Mouse (Mus musculus) forebrain, embryonic 15.5 days (tissue): ENCODE data around the gene B3galt5. TPM values are rescaled to one million over a fixed set of nuclear protein-coding genes. Genes with fewer than 3 reads are reported as not detected.

Experiments
- ATAC-seq: fragments of 200-750 bp; cut with Nextera tagmentation; replicated peaks from 2 replicates; pipeline ENCODE4 v1.8.0; 2017; ENCODE audit warnings: mild to moderate bottlenecking, moderate TSS enrichment, moderate library complexity
- H3K27ac ChIP-seq: fragments of 300-500 bp; sonication (generic); replicated peaks from 2 replicates; pipeline ENCODE4 v1.5.1; 2015; ENCODE audit warnings: mild to moderate bottlenecking, inconsistent platforms
- H3K27me3 ChIP-seq: fragments of 300-500 bp; sonication (generic); 2 replicates; pipeline ENCODE4 v1.6.1; 2015; ENCODE audit warnings: inconsistent platforms
- H3K36me3 ChIP-seq: fragments of 300-500 bp; sonication (generic); 2 replicates; pipeline ENCODE4 v1.6.1; 2015; ENCODE audit warnings: mild to moderate bottlenecking, inconsistent platforms
- H3K4me1 ChIP-seq: fragments of 300-500 bp; sonication (generic); 2 replicates; pipeline ENCODE4 v1.6.1; 2015; ENCODE audit warnings: inconsistent platforms
- H3K4me2 ChIP-seq: fragments of 300-500 bp; sonication (generic); replicated peaks from 2 replicates; pipeline ENCODE4 v1.6.1; 2015; ENCODE audit warnings: mild to moderate bottlenecking, inconsistent platforms
- H3K4me3 ChIP-seq: fragments of 300-500 bp; sonication (generic); 2 replicates; pipeline ENCODE4 v1.5.1; 2015; ENCODE audit warnings: mild to moderate bottlenecking, inconsistent platforms
- H3K9ac ChIP-seq: fragments of 300-500 bp; sonication (generic); replicated peaks from 2 replicates; pipeline ENCODE4 v1.6.1; 2015; ENCODE audit warnings: mild to moderate bottlenecking, inconsistent platforms
- H3K9me3 ChIP-seq: fragments of 300-500 bp; sonication (generic); 2 replicates; pipeline ENCODE4 v1.6.1; 2016; ENCODE audit warnings: inconsistent platforms
- WGBS: fragments of 180-500 bp; shearing (Covaris S2); methylation state at CpG from one replicate; pipeline ENCODE4 v1.1.7; 2015; ENCODE audit warnings: mixed read lengths; 5-methylcytosine and 5-hydroxymethylcytosine counted together
- polyA plus RNA-seq: library from polyadenylated mRNA; unstranded; fragments of >200 nt; fragmentation: Nextera tagmentation; extraction: Ambion mirVana; gene quantifications from 2 replicates; pipeline ENCODE4 v1.2.1, GENCODE M21; 2015

Gene B3galt5
- polyA plus RNA-seq, result 1.1 and 1.6 TPM in 2 replicates

GRCm38 (mm10) chr16:96235366-96235970, at the start of gene B3galt5:
Gene B3galt5, plus strand, starts transcription at chr16:96235801.
- no peaks in the 10 kb centered on the region for H3K9me3 ChIP-seq
- no peak within 1 kb of the TSS for H3K4me3 ChIP-seq
- H3K27me3 ChIP-seq, result no peaks in the 10 kb centered on the region
- 0 out of 2 replicates have a peak, but pooled peaks cover 7% of the 10 kb centered on the region for H3K4me1 ChIP-seq
- H3K9ac ChIP-seq, result no peak within 1 kb of the TSS
- H3K4me2 ChIP-seq, result 0 out of 2 replicates have a peak within 1 kb of the TSS, but pooled peaks have one; percentile 10
- no peaks in the 10 kb centered on the region for H3K36me3 ChIP-seq
- ATAC-seq, result no peak
- H3K27ac ChIP-seq, result peak within 1 kb of the TSS; percentile 52; the same call in 1 of the 2 replicates
- 53% methylated on average over 17 of the region's 17 CpGs for WGBS

GRCm38 (mm10) chr16:96187619-96188018, 48.0 kb upstream of the B3galt5 start:
- Histone ChIP-seq H3K27ac (no peak overlapping the region), H3K9ac (no peak overlapping the region), H3K4me3 (no peak overlapping the region), H3K4me2 (no peak overlapping the region), H3K9me3 (no peaks in the 10 kb centered on the region), H3K36me3 (no peaks in the 10 kb centered on the region), H3K4me1 (peaks cover 10% of the 10 kb centered on the region), H3K27me3 (no peaks in the 10 kb centered on the region)
- WGBS, result 87% methylated on average over 5 of the region's 5 CpGs
- ATAC-seq, result no peak

- H3K4me1 ChIP-seq, result peaks cover 11% of the 10 kb centered on the region
- H3K4me3 ChIP-seq, result peak within 1 kb of the TSS; percentile 67
- peak within 1 kb of the TSS; percentile 78 for H3K27ac ChIP-seq
- WGBS, result under 1% methylated on average over 77 of the region's 77 CpGs
- H3K9ac ChIP-seq, result peak within 1 kb of the TSS; percentile 81
- ATAC-seq, result peak; percentile 99
- H3K9me3 ChIP-seq, result no peaks in the 10 kb centered on the region
- H3K27me3 ChIP-seq, result no peaks in the 10 kb centered on the region
- peak within 1 kb of the TSS; percentile 70 for H3K4me2 ChIP-seq
- H3K36me3 ChIP-seq, result no peaks in the 10 kb centered on the region
Observed at GRCm38 (mm10) chr16:96191531-96192506, 43.8 kb upstream of the B3galt5 start, which contains the start of gene Lca5l. Gene Lca5l, minus strand, starts transcription at chr16:96192271.

GRCm38 (mm10) chr16:96199913-96200701, 35.5 kb upstream of the B3galt5 start, which contains the start of gene Sh3bgr:
Gene Sh3bgr, plus strand, starts transcription at chr16:96200450.
- peak within 1 kb of the TSS; percentile 9 for H3K9ac ChIP-seq

GRCm38 (mm10) chr16:96200702-96201028, 34.9 kb upstream of the B3galt5 start:
- 31% methylated on average over 9 of the region's 9 CpGs for WGBS
- Histone ChIP-seq H3K9ac (peak overlapping the region; percentile 9; the same call in 1 of the 2 replicates), H3K4me2 (peak overlapping the region; percentile 38), H3K4me3 (0 out of 2 replicates have a peak overlapping the region, but pooled peaks have one; percentile 9), H3K27ac (no peak overlapping the region), H3K27me3 (no peaks in the 10 kb centered on the region), H3K4me1 (peaks cover 8% of the 10 kb centered on the region), H3K36me3 (no peaks in the 10 kb centered on the region), H3K9me3 (no peaks in the 10 kb centered on the region)
- ATAC-seq, result no peak

More at GRCm38 (mm10) chr16:96199913-96200701, 35.5 kb upstream of the B3galt5 start, which contains the start of gene Sh3bgr:
- WGBS, result 10% methylated on average over 20 of the region's 20 CpGs
- H3K4me2 ChIP-seq, result peak within 1 kb of the TSS; percentile 38
- H3K36me3 ChIP-seq, result no peaks in the 10 kb centered on the region
- H3K27ac ChIP-seq, result no peak within 1 kb of the TSS
- peak; percentile 64; the same call in 1 of the 2 replicates for ATAC-seq
- H3K9me3 ChIP-seq, result no peaks in the 10 kb centered on the region
- 0 out of 2 replicates have a peak within 1 kb of the TSS, but pooled peaks have one; percentile 9 for H3K4me3 ChIP-seq
- no peaks in the 10 kb centered on the region for H3K27me3 ChIP-seq
- peaks cover 8% of the 10 kb centered on the region for H3K4me1 ChIP-seq

GRCm38 (mm10) chr16:96201485-96202232, 33.9 kb upstream of the B3galt5 start:
- Histone ChIP-seq H3K4me2 (no peak overlapping the region), H3K9me3 (no peaks in the 10 kb centered on the region), H3K4me1 (peaks cover 8% of the 10 kb centered on the region), H3K9ac (no peak overlapping the region), H3K4me3 (no peak overlapping the region), H3K27me3 (no peaks in the 10 kb centered on the region), H3K27ac (no peak overlapping the region), H3K36me3 (no peaks in the 10 kb centered on the region)
- ATAC-seq, result no peak
- 84% methylated on average over 11 of the region's 11 CpGs for WGBS

- H3K27me3 ChIP-seq, result no peaks in the 10 kb centered on the region
- H3K4me3 ChIP-seq, result no peak overlapping the region
- H3K4me1 ChIP-seq, result no peaks in the 10 kb centered on the region
- 85% methylated on average over 10 of the region's 10 CpGs for WGBS
- no peak for ATAC-seq
- no peaks in the 10 kb centered on the region for H3K36me3 ChIP-seq
- no peak overlapping the region for H3K27ac ChIP-seq
- H3K9me3 ChIP-seq, result no peaks in the 10 kb centered on the region
- H3K4me2 ChIP-seq, result no peak overlapping the region
- no peak overlapping the region for H3K9ac ChIP-seq
Observed at GRCm38 (mm10) chr16:96209789-96210188, 25.8 kb upstream of the B3galt5 start.

- Histone ChIP-seq H3K9me3 (no peaks in the 10 kb centered on the region), H3K36me3 (no peaks in the 10 kb centered on the region), H3K9ac (no peak overlapping the region), H3K4me1 (no peaks in the 10 kb centered on the region), H3K27me3 (no peaks in the 10 kb centered on the region), H3K4me3 (no peak overlapping the region), H3K4me2 (no peak overlapping the region), H3K27ac (no peak overlapping the region)
- no peak for ATAC-seq
- 87% methylated on average over 7 of the region's 7 CpGs for WGBS
Observed at GRCm38 (mm10) chr16:96210856-96211255, 24.7 kb upstream of the B3galt5 start.

- no peaks in the 10 kb centered on the region for H3K9me3 ChIP-seq
- ATAC-seq, result no peak
- 95% methylated on average over 4 of the region's 4 CpGs for WGBS
- no peak overlapping the region for H3K27ac ChIP-seq
- H3K36me3 ChIP-seq, result no peaks in the 10 kb centered on the region
- H3K27me3 ChIP-seq, result no peaks in the 10 kb centered on the region
- no peak overlapping the region for H3K9ac ChIP-seq
- no peak overlapping the region for H3K4me2 ChIP-seq
- no peaks in the 10 kb centered on the region for H3K4me1 ChIP-seq
- H3K4me3 ChIP-seq, result no peak overlapping the region
Observed at GRCm38 (mm10) chr16:96213027-96213426, 22.6 kb upstream of the B3galt5 start.

- Histone ChIP-seq H3K4me3 (no peak overlapping the region), H3K27me3 (no peaks in the 10 kb centered on the region), H3K4me2 (no peak overlapping the region), H3K9ac (no peak overlapping the region), H3K27ac (no peak overlapping the region), H3K9me3 (no peaks in the 10 kb centered on the region), H3K36me3 (no peaks in the 10 kb centered on the region), H3K4me1 (no peaks in the 10 kb centered on the region)
- ATAC-seq, result no peak
- WGBS, result 86% methylated on average over 5 of the region's 5 CpGs
Observed at GRCm38 (mm10) chr16:96221491-96221890, 14.1 kb upstream of the B3galt5 start.

GRCm38 (mm10) chr16:96221959-96222358, 13.6 kb upstream of the B3galt5 start:
- no peaks in the 10 kb centered on the region for H3K27me3 ChIP-seq
- no peaks in the 10 kb centered on the region for H3K4me1 ChIP-seq
- no peak overlapping the region for H3K4me3 ChIP-seq
- H3K4me2 ChIP-seq, result no peak overlapping the region
- no peak overlapping the region for H3K27ac ChIP-seq
- H3K36me3 ChIP-seq, result no peaks in the 10 kb centered on the region
- ATAC-seq, result no peak
- H3K9ac ChIP-seq, result no peak overlapping the region
- H3K9me3 ChIP-seq, result no peaks in the 10 kb centered on the region
- 85% methylated on average over 3 of the region's 3 CpGs for WGBS
